Mouse (Mus musculus) brain, embryonic 14.5 days (tissue): ENCODE data around the gene Nbeal1.

Experiments used
- CTCF ChIP-seq: fragments of 200-500 bp; IDR thresholded peaks from 2 replicates; pipeline ENCODE4 v1.5.1; 2012; ENCODE audit warnings: inconsistent platforms, mild to moderate bottlenecking, moderate library complexity, borderline replicate concordance; ENCODE audit not compliant: insufficient read depth, insufficient read length; ENCODE audit errors: extremely low read depth
- POLR2A ChIP-seq: fragments of 200-500 bp; IDR thresholded peaks from 2 replicates; pipeline ENCODE4 v1.6.1; 2012; ENCODE audit warnings: mild to moderate bottlenecking, inconsistent platforms, borderline replicate concordance; ENCODE audit not compliant: poor library complexity, insufficient read depth, insufficient read length, severe bottlenecking; ENCODE audit errors: extremely low read depth

GRCm38 (mm10) chr1:60381910-60382309, 201.5 kb downstream of the Nbeal1 start:
- TF ChIP-seq POLR2A (no peak), CTCF (no peak)
